Mouse (Mus musculus): ENCODE measurements around the gene Snd1.
"Not testable (repeated sequence)": the region's sequence is repeated elsewhere in the genome, so short reads cannot be mapped to it uniquely, and the experiment has no call there.

DNA sequence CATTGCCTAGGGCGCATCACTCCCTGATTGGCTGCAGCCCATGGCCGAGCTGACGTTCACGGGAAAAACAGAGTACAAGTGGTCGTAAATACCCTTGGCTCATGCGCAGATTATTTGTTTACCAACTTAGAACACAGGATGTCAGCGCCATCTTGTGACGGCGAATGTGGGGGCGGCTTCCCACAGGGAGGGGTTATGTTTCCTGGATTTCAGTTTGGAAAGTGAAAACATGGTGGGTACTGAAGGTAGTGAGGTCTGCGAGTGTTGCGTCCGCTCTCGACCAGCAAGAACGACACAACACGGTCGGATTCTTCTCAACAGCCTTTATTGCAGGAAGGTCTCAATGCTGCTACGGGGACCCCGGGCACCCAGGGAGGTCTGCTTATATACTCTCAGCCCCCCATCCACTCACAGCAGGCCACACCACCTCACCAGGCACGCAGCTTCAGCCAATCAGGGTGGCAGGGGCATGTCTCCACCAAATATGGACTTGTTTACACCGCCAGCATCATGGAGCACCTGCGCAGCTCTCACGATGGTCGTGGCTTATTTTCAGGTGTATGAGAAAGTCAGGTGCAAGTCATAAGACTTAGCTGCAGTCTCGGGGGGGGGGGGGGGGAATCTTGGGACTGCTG is 454.3 kb downstream of the Snd1 start:
- TF ChIP-seq POLR2A (IDR thresholded peaks at IDR 0.05; ENCODE audit: low read depth, low read length); CTCF (IDR thresholded peaks at IDR 0.05; ENCODE audit: borderline replicate concordance, insufficient read depth, low read length): not testable (repeated sequence)

Data from embryonic fibroblast, embryonic 13.5 days (primary cell).